Mouse (Mus musculus) CH12.LX (cell line): ENCODE results near the gene Tgfb2. TPM values are rescaled to one million over a fixed set of nuclear protein-coding genes. Genes with fewer than 3 reads are reported as not detected.

Experiments used
- DNase-seq: peaks from one replicate; pipeline ENCODE4 v3.0.0-alpha.2; 2013; ENCODE audit errors: extremely low read depth
- H3K27ac ChIP-seq: 2 replicates; pipeline ENCODE4 v1.5.1; 2012; ENCODE audit warnings: low read depth, mild to moderate bottlenecking, control low read depth, moderate library complexity; ENCODE audit not compliant: insufficient read depth
- H3K27me3 ChIP-seq: replicated peaks from 2 replicates; pipeline ENCODE3; 2012; ENCODE audit warnings: inconsistent platforms
- H3K36me3 ChIP-seq, 2 experiments: replicated peaks in 1 of 2; 2 replicates each; pipeline versions ENCODE3 to v1.6.1; 2012; ENCODE audit warnings: inconsistent platforms in 1 of 2, low read length in 1 of 2, mild to moderate bottlenecking in 1 of 2, mixed read lengths in 1 of 2, moderate library complexity in 1 of 2; ENCODE audit not compliant: control insufficient read depth in 1 of 2, insufficient read depth in 1 of 2
- H3K4me1 ChIP-seq, 2 experiments: 2 replicates each; pipeline ENCODE4 v1.6.1; 2012; ENCODE audit warnings: inconsistent platforms in 1 of 2, moderate library complexity in 1 of 2; ENCODE audit not compliant: insufficient read depth in 2 of 2, control insufficient read depth in 1 of 2
- H3K4me2 ChIP-seq: 2 replicates; pipeline ENCODE4 v1.6.1; 2012; ENCODE audit warnings: low read depth, mild to moderate bottlenecking, control low read depth; ENCODE audit not compliant: poor library complexity, insufficient read depth, severe bottlenecking
- H3K4me3 ChIP-seq, 3 experiments: fragments of 150-350 bp in 1 of 3; sonication (generic) in 1 of 3; replicated peaks in 1 of 3; 2 replicates each; pipeline versions ENCODE3 to v1.5.1; 2011 to 2012; ENCODE audit warnings: low read depth in 2 of 3, low read length in 2 of 3, mild to moderate bottlenecking in 2 of 3, moderate library complexity in 2 of 3, control low read depth in 1 of 3, improper control_type of control experiment in 1 of 3, inconsistent platforms in 1 of 3, mixed read lengths in 1 of 3; ENCODE audit not compliant: poor library complexity in 1 of 3
- H3K79me2 ChIP-seq: replicated peaks from 2 replicates; pipeline ENCODE4 v1.6.1; 2012; ENCODE audit warnings: mild to moderate bottlenecking, moderate library complexity; ENCODE audit not compliant: control insufficient read depth, poor library complexity, insufficient read depth, severe bottlenecking; ENCODE audit errors: extremely low read depth
- H3K9ac ChIP-seq: 2 replicates; pipeline ENCODE4 v1.6.1; 2012; ENCODE audit warnings: low read depth, mild to moderate bottlenecking, control low read depth, moderate library complexity; ENCODE audit not compliant: insufficient read depth
- H3K9me3 ChIP-seq: replicated peaks from 2 replicates; pipeline ENCODE3; 2012; ENCODE audit warnings: low read length, inconsistent platforms, mixed read lengths
- CHD1 ChIP-seq: IDR thresholded peaks from 2 replicates; pipeline ENCODE4 v1.6.1; 2012; ENCODE audit warnings: low read depth, low read length, improper control_type of control experiment, inconsistent platforms
- CTCF ChIP-seq, 2 experiments: IDR thresholded peaks in 1 of 2; conservative IDR thresholded peaks in 1 of 2; 2 replicates each; pipeline ENCODE4 v1.5.1; 2011 to 2012; ENCODE audit warnings: low read depth in 2 of 2, low read length in 2 of 2, improper control_type of control experiment in 1 of 2, inconsistent platforms in 1 of 2, mild to moderate bottlenecking in 1 of 2, moderate library complexity in 1 of 2
- ELF1 ChIP-seq: IDR thresholded peaks from 2 replicates; pipeline ENCODE4 v1.6.1; 2014; ENCODE audit warnings: low read depth, mild to moderate bottlenecking, inconsistent platforms, low read length, improper control_type of control experiment
- ETS1 ChIP-seq: conservative IDR thresholded peaks from 2 replicates; pipeline ENCODE4 v1.6.1; 2012; ENCODE audit warnings: low read depth, mild to moderate bottlenecking, inconsistent platforms, low read length, improper control_type of control experiment, moderate library complexity
- HCFC1 ChIP-seq: IDR thresholded peaks from 2 replicates; pipeline ENCODE4 v1.6.1; 2012; ENCODE audit warnings: low read depth, mild to moderate bottlenecking, inconsistent platforms, low read length, improper control_type of control experiment
- IRF4 ChIP-seq: IDR thresholded peaks from 2 replicates; pipeline ENCODE4 v1.6.1; 2014; ENCODE audit warnings: low read depth, mild to moderate bottlenecking, inconsistent platforms, low read length, improper control_type of control experiment
- JUND ChIP-seq: conservative IDR thresholded peaks from 2 replicates; pipeline ENCODE4 v1.6.1; 2011; ENCODE audit warnings: low read depth, low read length, improper control_type of control experiment
- KAT2A ChIP-seq: IDR thresholded peaks from 2 replicates; pipeline ENCODE4 v1.6.1; 2012; ENCODE audit warnings: low read length, improper control_type of control experiment, inconsistent platforms; ENCODE audit not compliant: insufficient replicate concordance
- MAFK ChIP-seq: IDR thresholded peaks from 2 replicates; pipeline ENCODE4 v1.6.1; 2011; ENCODE audit warnings: low read length, improper control_type of control experiment; ENCODE audit not compliant: insufficient replicate concordance
- MXI1 ChIP-seq: IDR thresholded peaks from 2 replicates; pipeline ENCODE4 v1.6.1; 2011; ENCODE audit warnings: mild to moderate bottlenecking, low read depth, low read length, improper control_type of control experiment
- MYC ChIP-seq: IDR thresholded peaks from 2 replicates; pipeline ENCODE4 v1.6.1; 2011; ENCODE audit warnings: low read depth, mild to moderate bottlenecking, improper control_type of control experiment, low read length
- NRF1 ChIP-seq: IDR thresholded peaks from 2 replicates; pipeline ENCODE4 v1.6.1; 2014; ENCODE audit warnings: low read depth, mild to moderate bottlenecking, inconsistent platforms, low read length, improper control_type of control experiment, moderate library complexity
- POLR2A ChIP-seq: IDR thresholded peaks from 2 replicates; pipeline ENCODE4 v1.6.1; 2011; ENCODE audit warnings: low read depth, mild to moderate bottlenecking, improper control_type of control experiment, low read length
- RAD21 ChIP-seq: IDR thresholded peaks from 2 replicates; pipeline ENCODE4 v1.6.1; 2011; ENCODE audit warnings: low read depth, mild to moderate bottlenecking, low read length, improper control_type of control experiment, moderate library complexity
- SIN3A ChIP-seq: IDR thresholded peaks from 2 replicates; pipeline ENCODE4 v1.6.1; 2012; ENCODE audit warnings: low read length, improper control_type of control experiment, inconsistent platforms
- SMC3 ChIP-seq: IDR thresholded peaks from 2 replicates; pipeline ENCODE4 v1.6.1; 2011; ENCODE audit warnings: low read depth, low read length, improper control_type of control experiment
- UBTF ChIP-seq: IDR thresholded peaks from 2 replicates; pipeline ENCODE4 v1.6.1; 2012; ENCODE audit warnings: low read depth, mild to moderate bottlenecking, inconsistent platforms, low read length, improper control_type of control experiment, moderate library complexity
- USF2 ChIP-seq: conservative IDR thresholded peaks from 2 replicates; pipeline ENCODE4 v1.6.1; 2011; ENCODE audit warnings: low read depth, low read length, improper control_type of control experiment
- ZC3H11A ChIP-seq: IDR thresholded peaks from 2 replicates; pipeline ENCODE4 v1.6.1; 2012; ENCODE audit warnings: low read depth, mild to moderate bottlenecking, inconsistent platforms, low read length, improper control_type of control experiment
- ZKSCAN1 ChIP-seq: IDR thresholded peaks from 2 replicates; pipeline ENCODE4 v1.6.1; 2012; ENCODE audit warnings: low read depth, inconsistent platforms, low read length, improper control_type of control experiment, borderline replicate concordance
- ZNF384 ChIP-seq: IDR thresholded peaks from 2 replicates; pipeline ENCODE4 v1.6.1; 2012; ENCODE audit warnings: low read depth, low read length, improper control_type of control experiment, inconsistent platforms
- dilution Hi-C: fragments of 300-500 bp; cut with MboI; formaldehyde crosslinking; loops from 2 replicates; pipeline ENCODE4 v1.14.3; 2020; ENCODE audit warnings: low sequenced_read_pairs; ENCODE audit not compliant: extremely low pct_unique_long_range_greater_than_20kb, extremely low pct_ligation_motif_present
- in situ Hi-C: fragments of 300-500 bp; cut with MboI; formaldehyde crosslinking; loops from 3 replicates; pipeline ENCODE4 v1.14.3; 2019; ENCODE audit warnings: low sequenced_read_pairs, low pct_ligation_motif_present, low pct_unique_long_range_greater_than_20kb, mixed read lengths
- polyA plus RNA-seq: library from polyadenylated mRNA; unstranded; fragments of >175 nt; gene quantifications from 2 replicates; pipeline ENCODE4 v1.2.1, GENCODE M21; 2012; ENCODE audit warnings: low read depth; ENCODE audit not compliant: insufficient read length
- total RNA-seq, 2 experiments: library from RNA; depleted of rRNA; stranded (reverse); fragments of 300-350 nt in 1 of 2; fragments of >200 nt in 1 of 2; gene quantifications; 2 replicates each; pipeline ENCODE4 v1.2.3; 2012 to 2014

Tgfb2 gene
- total and polyA plus RNA-seq, 3 experiments, result 0.04 TPM; not detected in 2

DNA sequence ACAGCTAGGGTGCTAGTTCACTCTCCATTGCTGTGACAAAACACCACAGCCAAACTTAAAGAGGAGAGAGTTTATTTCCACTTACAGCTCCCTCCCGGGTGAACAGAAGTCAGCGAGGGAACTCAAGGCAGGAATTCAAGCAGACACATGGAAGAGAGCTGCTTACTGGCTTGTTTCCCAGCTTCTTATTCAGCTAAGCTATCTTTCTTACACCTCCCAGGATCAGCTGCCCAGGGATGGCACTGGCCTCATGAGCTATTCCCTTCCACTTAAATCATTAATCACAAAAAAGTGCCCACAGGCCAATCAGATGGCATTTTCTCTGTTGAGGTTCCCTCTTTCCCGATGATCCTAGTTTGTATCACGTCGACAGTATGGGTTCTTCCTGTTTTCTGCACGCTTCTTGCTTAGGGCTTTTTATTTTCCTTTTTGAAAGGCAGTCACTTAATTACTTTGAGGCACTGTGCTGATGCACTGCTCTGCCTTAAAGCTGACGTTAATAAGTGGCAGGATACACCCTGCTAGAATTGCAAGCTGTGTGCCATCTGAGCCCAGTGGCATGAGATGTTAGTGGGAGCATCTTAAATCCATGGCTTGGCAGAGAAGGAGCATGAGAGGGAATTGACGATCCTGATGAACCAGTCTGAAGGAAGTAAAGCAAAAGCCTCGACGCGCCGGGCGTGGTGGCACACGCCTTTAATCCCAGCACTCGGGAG lies 44.4 kb downstream of the Tgfb2 start:
- H3K27me3 ChIP-seq, result no peaks in the 10 kb centered on the region
- TF ChIP-seq POLR2A, result no peak
- TF ChIP-seq UBTF, result no peak
- TF ChIP-seq SMC3, result no peak
- no peak for TF ChIP-seq ZKSCAN1
- no peak overlapping the region for H3K4me2 ChIP-seq
- no peaks in the 10 kb centered on the region for H3K79me2 ChIP-seq
- no peak overlapping the region for H3K27ac ChIP-seq
- no peaks in the 10 kb centered on the region for H3K36me3 ChIP-seq
- H3K4me3 ChIP-seq, result no peak overlapping the region
- no peak for DNase-seq
- H3K9me3 ChIP-seq, result peaks cover 8% of the 10 kb centered on the region
- no peaks in the 10 kb centered on the region for H3K4me1 ChIP-seq
- in situ Hi-C loops (no loop called here), dilution Hi-C loops (no loop called here)
- no peak overlapping the region for H3K9ac ChIP-seq

DNA sequence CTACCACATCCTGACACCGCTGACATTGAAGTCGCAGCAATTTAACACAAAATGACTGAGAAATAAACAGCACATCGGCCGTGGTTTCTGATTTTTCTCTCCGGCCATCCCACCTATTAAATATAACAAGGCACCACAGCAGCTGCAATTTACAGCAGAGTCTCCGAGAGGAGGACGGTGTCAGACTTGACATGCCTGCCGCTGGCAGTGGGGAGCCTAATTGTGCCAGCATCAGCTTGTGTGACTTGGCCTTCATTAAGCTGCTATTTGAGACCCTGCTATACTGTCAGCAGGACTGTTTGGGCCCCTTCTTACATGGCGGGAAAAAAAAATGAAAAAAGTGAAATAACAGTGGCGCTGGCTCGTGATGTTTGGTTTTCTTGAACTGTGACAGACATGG lies 47.0 kb downstream of the Tgfb2 start:
- H3K27ac ChIP-seq, result no peak overlapping the region
- H3K4me3 ChIP-seq, result no peak overlapping the region
- no peak overlapping the region for H3K4me2 ChIP-seq
- dilution Hi-C loops (no loop called here), in situ Hi-C loops (no loop called here)
- H3K36me3 ChIP-seq, result no peaks in the 10 kb centered on the region
- H3K9me3 ChIP-seq, result peaks cover 13% of the 10 kb centered on the region
- no peaks in the 10 kb centered on the region for H3K79me2 ChIP-seq
- no peaks in the 10 kb centered on the region for H3K27me3 ChIP-seq
- no peaks in the 10 kb centered on the region for H3K4me1 ChIP-seq
- no peak overlapping the region for H3K9ac ChIP-seq
- DNase-seq, result no peak
- TF ChIP-seq SIN3A (no peak), ELF1 (no peak), KAT2A (no peak), IRF4 (no peak), CTCF (conservative IDR thresholded peaks at IDR 0.05 in 1 of 2, IDR thresholded peaks at IDR 0.05 in 1 of 2; ENCODE audit: low read depth in 2 of 2, low read length in 2 of 2) (no peak), NRF1 (no peak), MXI1 (no peak), USF2 (no peak), MYC (no peak), CHD1 (no peak), ZC3H11A (no peak), JUND (no peak), MAFK (no peak), ZNF384 (no peak), ETS1 (no peak), RAD21 (no peak), HCFC1 (no peak)
